Mouse (Mus musculus) splenic B cell, adult 2 months (primary cell): Measurements from ENCODE around the gene Map3k1.

Source experiments
- DNase-seq: peaks from one replicate; pipeline ENCODE4 v3.0.0-alpha.2; 2011; ENCODE audit warnings: low read depth, low spot score
- H3K27me3 ChIP-seq: 2 replicates; pipeline ENCODE4 v1.6.1; 2012; ENCODE audit warnings: mild to moderate bottlenecking, low read length, moderate library complexity, mixed read lengths; ENCODE audit not compliant: control insufficient read depth, poor library complexity, insufficient read depth, severe bottlenecking
- H3K36me3 ChIP-seq: 2 replicates; pipeline ENCODE4 v1.6.1; 2012; ENCODE audit warnings: mild to moderate bottlenecking, low read length, moderate library complexity, mixed read lengths; ENCODE audit not compliant: control insufficient read depth, poor library complexity, insufficient read depth, severe bottlenecking

Map3k1 gene

DNA sequence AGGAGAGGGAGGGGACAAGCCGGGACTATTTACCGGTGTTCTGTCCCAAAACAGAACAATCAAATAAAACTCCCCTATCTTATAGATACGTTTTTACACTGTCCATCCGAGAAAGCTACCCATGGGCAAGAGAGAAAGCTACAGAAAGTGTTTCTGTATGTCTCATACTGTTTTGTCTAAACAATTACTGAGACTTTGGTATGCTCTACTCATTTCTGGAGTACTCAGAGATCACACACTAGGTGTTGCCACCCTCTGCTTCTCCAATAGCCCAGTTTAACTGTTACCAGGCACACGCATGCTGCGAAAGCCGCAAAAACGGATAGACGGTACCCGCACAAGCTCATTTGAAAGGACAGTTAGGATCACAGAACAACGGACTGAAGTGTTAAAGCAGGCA, 17.2 kb downstream of the Map3k1 start:
- no peak for DNase-seq
- Histone ChIP-seq H3K27me3 (no peaks in the 10 kb centered on the region), H3K36me3 (no peaks in the 10 kb centered on the region)

DNA sequence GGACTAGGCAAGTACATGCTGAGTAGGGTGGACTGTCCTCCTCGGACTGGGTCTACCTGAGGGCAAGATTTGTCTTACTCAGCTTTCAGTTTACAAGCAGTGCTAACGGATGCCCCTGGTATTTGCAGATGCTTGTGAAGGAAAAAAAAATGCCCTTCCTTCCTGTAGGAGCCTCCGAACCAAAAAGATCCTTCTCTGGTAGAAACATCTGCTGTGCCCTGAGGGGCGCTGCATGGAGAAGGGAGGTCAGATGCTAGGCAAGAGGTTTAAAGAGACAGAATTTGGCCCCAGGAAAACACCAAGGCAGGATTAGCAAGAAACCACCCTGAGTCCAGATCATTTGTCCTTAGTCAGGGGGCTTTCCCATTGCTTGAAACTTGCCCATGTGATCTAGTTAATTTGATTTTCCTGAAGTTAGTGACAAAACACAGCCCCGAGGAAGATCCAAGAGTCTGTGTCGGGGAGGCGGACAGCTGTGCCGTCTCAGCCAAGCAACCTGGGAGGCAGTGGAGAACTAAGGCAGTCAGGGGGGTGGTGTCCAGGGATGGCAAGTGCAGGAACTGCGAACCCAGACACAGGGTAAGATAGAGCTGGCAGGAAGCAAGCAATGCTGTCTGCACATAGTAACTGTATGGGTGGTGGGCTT, 19.2 kb downstream of the Map3k1 start:
- Histone ChIP-seq H3K36me3 (no peaks in the 10 kb centered on the region), H3K27me3 (no peaks in the 10 kb centered on the region)
- no peak for DNase-seq

DNA sequence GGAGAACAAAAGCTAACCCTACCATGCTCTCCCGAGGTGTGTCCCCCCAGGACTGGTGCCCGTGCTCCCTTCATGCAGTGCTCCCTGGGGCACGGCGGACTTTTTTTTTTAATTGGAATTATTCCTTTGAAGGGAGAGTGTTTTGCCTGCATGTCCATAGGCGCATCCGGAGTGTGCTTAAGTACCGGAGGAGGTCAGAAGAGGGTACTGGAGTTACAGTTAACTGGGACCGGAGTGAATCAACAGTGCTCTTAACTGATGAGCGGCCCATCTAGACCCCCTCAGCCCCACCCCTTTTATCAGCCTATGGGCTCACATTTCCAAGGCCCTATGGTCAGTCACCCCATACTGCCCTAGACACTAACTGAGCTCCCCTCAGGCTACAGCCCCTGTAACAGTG, 19.9 kb downstream of the Map3k1 start:
- no peaks in the 10 kb centered on the region for H3K27me3 ChIP-seq
- no peak for DNase-seq
- no peaks in the 10 kb centered on the region for H3K36me3 ChIP-seq

DNA sequence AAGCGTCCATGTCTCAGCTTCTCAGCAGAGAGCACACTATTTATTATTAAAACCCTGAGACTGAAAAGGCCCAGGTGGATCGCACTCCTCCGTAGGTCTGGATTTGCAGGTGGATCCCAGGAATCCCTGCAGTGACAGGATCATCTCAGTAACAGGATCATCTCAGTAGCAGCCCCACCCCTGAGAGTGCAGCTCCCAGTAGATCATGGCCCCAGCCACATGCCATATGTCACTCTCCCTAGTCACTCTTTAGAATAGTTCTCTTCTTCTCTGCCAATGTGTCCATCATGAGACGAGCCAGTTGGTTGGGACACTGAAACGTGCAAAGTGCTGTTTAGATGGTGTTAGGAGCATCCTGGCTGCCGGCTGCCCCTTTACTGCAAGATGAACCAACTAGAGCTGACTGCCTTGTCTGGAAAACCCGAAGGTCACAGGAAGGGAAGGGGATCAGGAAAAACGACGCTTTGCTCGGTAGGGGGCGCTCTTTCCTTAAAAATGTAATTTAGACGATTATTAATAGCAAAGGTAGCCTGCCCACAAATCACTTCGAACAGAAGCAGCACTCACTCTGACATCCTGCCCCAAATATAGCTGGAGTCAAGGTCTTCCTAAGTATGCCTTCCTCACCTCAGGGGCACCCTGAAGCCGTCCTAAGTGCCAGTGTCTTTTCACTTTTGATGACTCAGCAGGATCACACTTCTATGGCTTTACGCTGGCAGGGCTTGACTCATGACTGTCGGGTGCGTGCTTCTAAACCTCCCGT, 20.8 kb downstream of the Map3k1 start:
- Histone ChIP-seq H3K36me3 (no peaks in the 10 kb centered on the region), H3K27me3 (no peaks in the 10 kb centered on the region)
- DNase-seq = peak; percentile 85

DNA sequence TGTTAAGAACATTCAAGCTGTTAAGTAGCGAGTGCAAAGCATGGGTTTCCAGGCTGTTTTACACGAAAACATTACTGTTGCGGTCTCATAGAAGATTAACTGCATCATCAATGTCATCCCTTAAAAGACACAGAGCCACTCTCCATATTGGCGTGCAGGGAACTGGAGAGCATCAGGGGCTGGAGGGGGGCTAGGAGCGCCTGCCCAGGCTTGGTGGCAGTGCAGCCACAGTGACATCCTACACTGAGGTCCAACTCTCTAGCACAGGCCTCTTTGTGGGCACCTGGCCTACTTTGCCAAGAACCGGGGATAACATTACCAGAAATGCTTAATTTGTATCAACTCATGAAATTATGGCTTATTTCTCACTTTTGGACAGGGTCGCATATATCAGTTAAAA, 22.2 kb downstream of the Map3k1 start:
- no peak for DNase-seq
- Histone ChIP-seq H3K36me3 (no peaks in the 10 kb centered on the region; the same call in 1 of the 2 replicates), H3K27me3 (no peaks in the 10 kb centered on the region)

DNA sequence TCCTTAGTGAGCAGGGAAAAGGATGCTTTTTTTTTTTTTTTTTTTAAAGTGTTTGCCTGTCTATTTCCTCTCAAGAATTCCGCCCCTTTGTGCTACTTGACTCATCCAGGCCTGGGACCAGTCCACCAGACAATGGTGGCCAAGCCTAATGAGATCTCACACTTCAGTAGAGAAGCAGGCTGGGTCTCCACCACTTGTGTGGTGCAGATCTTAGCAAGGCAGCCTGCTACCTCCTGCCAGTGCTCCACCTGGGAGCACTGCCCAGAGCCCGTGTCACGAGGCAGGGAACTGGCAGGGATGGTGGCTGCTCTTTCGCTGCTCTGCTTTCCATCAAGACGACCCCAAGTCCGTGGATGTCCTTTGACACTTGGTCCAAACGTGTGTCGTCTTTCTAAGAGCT, 25.3 kb downstream of the Map3k1 start:
- DNase-seq = no peak
- Histone ChIP-seq H3K27me3 (no peaks in the 10 kb centered on the region), H3K36me3 (peaks cover 1% of the 10 kb centered on the region; the same call in 1 of the 2 replicates)

DNA sequence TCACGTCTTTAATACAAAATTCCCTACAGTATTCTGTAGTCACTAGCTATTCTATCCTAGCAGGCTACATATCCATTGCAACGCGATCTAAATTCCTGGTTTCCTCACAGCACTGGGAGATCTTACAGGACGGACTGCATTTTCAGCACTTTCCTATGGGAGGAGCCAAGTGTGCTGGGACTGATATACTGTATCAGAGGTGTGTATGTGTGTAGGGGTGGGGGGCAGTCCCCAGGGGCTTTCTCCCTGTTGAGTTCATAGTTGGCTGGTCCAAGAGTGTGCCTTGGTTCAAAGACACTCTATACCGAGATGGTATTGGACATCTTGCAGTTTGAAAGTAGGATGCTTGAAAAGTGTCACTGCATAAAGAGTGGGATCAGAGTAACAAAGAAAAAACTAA, 29.3 kb downstream of the Map3k1 start:
- H3K36me3 ChIP-seq = peaks cover 6% of the 10 kb centered on the region; the same call in 1 of the 2 replicates
- DNase-seq = no peak

DNA sequence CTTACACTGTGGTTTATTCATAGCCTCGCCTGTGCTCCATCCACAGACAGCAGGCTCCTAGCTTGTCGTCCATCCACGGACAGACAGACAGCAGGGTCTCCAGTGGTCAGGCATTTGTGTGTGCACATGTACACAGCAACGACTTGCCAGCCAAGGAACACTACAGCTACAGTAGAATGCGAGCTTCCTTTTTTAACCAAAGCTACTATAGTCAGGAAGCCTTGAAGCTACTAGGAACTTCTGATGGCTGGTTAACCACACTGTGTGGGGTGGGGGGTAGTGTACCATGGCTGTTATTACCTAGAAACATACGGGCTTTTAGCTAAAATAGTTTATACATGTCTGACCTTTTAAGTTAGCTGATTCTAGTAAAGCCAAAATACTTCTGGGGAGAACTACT, 30.2 kb downstream of the Map3k1 start:
- DNase-seq = peak; percentile 54
- Histone ChIP-seq H3K27me3 (no peaks in the 10 kb centered on the region), H3K36me3 (peaks cover 10% of the 10 kb centered on the region; the same call in 1 of the 2 replicates)

More for the DNA sequence above, 29.3 kb downstream of the Map3k1 start:
- no peaks in the 10 kb centered on the region for H3K27me3 ChIP-seq

DNA sequence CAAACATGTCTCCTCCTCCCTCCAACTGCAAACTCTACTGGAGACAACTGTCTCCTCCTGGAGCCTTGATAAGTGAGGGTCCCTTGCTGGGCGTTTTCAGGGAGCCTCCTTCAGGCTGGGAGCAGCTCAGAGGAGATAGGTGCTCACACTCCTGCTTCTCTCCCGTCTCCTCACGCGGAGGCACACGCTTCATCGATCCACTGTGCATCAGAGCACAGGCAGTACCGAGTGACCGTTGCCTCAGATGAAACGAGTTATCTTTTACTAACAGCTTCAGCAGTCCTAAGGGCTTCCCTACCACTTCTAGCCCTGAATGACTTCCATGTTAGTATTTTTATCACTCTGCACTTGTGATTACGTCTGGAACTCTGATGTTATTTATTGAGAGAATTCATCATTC, 30.9 kb downstream of the Map3k1 start:
- Histone ChIP-seq H3K27me3 (no peaks in the 10 kb centered on the region), H3K36me3 (peaks cover 14% of the 10 kb centered on the region)
- DNase-seq = no peak

DNA sequence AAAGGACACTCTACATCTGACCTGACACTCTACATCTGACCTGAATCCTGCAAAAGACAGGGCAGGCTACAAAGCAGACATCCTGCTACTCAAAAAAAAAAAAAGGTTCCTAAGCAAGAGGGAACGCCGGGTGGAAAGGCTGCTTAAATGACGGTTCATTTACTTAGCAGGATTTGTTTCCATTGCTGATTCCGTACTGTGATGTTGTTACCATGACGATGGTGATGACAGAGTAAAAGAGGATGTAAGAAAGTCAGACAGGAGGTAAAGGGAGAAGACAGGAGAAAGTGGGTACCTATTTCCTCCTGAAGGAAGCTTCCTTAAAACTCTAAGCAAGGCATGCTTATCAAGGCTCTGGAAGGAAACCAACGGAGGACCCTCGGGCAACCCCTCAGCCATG, 31.6 kb downstream of the Map3k1 start:
- H3K36me3 ChIP-seq = peaks cover 17% of the 10 kb centered on the region
- no peaks in the 10 kb centered on the region for H3K27me3 ChIP-seq
- DNase-seq = peak; percentile 43

DNA sequence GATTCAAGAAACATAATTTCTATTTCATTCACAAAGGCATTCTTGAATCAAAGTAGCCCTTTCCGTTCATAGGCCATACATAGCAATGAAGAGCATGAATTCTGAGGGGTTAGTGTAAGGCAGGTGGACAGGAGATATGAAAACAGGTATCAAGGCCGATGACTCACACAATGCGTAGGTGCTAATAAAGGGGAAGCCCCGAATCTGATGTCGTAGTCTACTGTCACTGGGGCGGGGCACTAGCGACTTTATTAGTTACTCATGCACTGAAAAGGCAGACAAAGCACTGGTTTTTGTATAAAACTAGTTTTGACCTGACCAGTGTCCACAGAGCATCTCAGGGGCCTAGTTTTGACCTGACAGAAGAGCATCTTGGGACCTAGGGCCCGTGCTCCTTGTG, 36.7 kb downstream of the Map3k1 start:
- Histone ChIP-seq H3K36me3 (peaks cover 33% of the 10 kb centered on the region), H3K27me3 (no peaks in the 10 kb centered on the region)
- DNase-seq = peak; percentile 51

DNA sequence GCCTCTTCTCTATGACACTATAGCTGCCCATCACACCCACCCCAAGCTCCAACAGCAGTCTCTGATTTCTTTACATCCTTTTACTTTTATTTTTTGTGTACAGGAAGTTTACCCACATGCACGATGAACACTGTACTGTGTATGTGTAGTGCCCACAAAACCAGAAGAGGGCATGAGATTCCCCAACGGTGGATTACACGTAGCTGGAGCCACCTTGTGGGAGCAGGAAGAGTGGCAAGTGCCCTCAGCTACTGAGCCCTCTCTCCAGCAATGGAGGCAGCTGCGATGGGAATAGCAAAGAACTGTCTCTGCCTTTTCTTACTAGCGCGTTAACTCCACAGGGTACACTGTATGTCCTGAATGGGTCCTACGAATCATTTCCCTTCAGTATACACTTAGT, 37.6 kb downstream of the Map3k1 start:
- Histone ChIP-seq H3K27me3 (no peaks in the 10 kb centered on the region), H3K36me3 (peaks cover 39% of the 10 kb centered on the region)
- DNase-seq = peak; percentile 76

DNA sequence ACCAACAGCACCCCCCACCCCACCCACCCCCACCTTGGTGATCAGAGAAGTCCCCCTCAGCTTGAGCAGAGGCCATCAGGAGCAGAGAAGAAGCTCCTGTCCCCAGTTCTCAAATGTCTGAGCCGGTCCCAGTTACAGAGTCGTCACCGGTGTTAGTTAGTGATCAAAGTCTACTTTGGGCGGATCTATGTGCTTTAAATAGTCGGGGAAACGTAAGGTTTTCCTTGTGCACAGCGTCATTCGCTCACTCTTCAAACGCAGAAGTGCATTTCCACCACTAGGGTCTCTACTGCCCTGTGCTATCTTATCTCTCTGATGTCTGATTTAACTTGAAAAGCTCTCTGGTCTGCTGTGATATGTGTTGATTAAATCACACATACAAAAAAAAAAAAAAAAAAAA, 38.0 kb downstream of the Map3k1 start:
- Histone ChIP-seq H3K36me3 (peaks cover 41% of the 10 kb centered on the region), H3K27me3 (no peaks in the 10 kb centered on the region)
- no peak for DNase-seq

DNA sequence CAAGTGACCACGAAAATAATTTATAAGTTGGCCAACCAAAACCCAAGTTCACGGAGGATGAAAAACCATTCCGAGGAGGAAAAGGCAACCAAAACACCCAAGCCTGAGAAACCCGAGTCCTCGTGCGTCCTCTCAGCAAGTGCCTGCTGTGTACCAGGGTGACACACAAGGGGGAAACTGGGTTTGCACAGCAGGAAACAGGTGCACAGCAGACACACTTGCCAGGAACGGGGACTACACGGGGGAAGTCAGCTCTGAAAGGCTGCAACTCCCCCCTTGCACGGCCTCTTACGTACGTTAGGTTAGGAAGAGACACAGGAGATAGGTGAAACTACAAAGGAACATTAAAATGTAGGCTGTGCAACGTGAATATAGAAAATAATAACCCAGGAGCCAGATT, 46.3 kb downstream of the Map3k1 start:
- no peak for DNase-seq
- peaks cover 42% of the 10 kb centered on the region for H3K36me3 ChIP-seq

DNA sequence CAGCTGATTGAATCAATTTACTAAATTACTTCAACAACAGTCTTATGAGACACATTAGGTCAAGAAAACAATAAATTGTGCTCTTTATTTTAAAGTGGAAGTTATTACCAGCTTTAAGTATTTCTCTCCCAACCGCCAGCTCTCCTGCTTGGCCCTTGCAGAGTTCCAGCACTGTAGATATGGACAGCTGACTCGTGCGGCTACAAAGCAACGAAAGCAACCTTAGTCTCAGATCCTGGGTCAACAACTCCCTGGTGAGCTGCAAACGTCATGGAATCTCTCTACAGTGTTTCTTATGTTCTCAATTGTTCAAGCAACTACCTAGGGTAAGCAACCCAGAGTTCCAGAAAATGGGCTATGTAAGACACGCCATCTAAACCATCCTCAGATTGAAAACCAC, 51.8 kb downstream of the Map3k1 start:
- H3K36me3 ChIP-seq = peaks cover 28% of the 10 kb centered on the region
- DNase-seq = no peak
- H3K27me3 ChIP-seq = no peaks in the 10 kb centered on the region

More for the DNA sequence above, 46.3 kb downstream of the Map3k1 start:
- H3K27me3 ChIP-seq = no peaks in the 10 kb centered on the region
